Mouse (Mus musculus) Patski (cell line): ENCODE measurements around the gene Cdh4. TPM values are rescaled to one million over a fixed set of nuclear protein-coding genes. Genes with fewer than 3 reads are reported as not detected.

Experiments used
- ATAC-seq: fragments of 100-300 bp; one replicate; pipeline ENCODE4 v1.8.0; 2021
- CTCF ChIA-PET: fragments of 350-600 bp; sonication (Branson Sonifier 250); formaldehyde crosslinking; loops from one replicate; lab custom pipeline; 2022; ENCODE audit warnings: inconsistent platforms; lab: Charles Lee
- POLR2A ChIA-PET: fragments of 350-600 bp; sonication (Branson Sonifier 250); formaldehyde crosslinking; loops from one replicate; lab custom pipeline; 2022; ENCODE audit warnings: antibody characterized with exemption, inconsistent platforms; lab: Charles Lee
- DNase-seq: peaks from one replicate; pipeline ENCODE4 v3.0.0-alpha.2; 2011; ENCODE audit warnings: low read depth, low spot score
- H3K27me3 ChIP-seq: fragments of 371-371 bp; one replicate; pipeline ENCODE4 v1.5.1; 2021
- CTCF ChIP-seq: fragments of 100-300 bp; IDR thresholded peaks from one replicate; pipeline ENCODE4 v1.5.1; 2021
- in situ Hi-C: fragments of 300-500 bp; cut with MboI; formaldehyde crosslinking; loops from 3 replicates; pipeline ENCODE4 v1.11.1; 2018; ENCODE audit warnings: low pct_unique_long_range_greater_than_20kb, mixed read lengths
- polyA plus RNA-seq: library from polyadenylated mRNA; unstranded; gene quantifications from one replicate; pipeline ENCODE4 v1.2.3, GENCODE M21; 2021

Gene Cdh4
- polyA plus RNA-seq, 1 experiment from 2014 or later = not detected

DNA sequence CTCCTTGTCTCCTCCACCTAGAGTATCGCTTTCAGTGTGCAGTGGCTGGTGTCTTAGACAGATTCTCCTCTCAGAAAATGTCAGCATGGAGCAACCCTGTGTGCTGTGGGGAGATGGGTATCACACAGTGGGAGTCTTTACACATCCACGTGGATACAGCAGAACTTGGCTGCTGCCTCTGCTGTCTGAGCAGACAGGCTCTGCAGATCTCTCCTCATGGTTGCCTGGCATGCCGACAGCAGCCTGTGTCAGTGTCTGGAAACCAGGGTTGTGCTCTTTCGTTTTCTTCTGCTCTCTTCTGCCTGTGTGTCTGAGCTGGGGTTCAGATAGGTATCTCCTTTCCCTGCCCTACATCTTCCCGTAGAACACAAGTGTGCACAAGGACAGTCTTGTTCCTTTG is 237.6 kb downstream of the Cdh4 start:
- no peak for TF ChIP-seq CTCF

DNA sequence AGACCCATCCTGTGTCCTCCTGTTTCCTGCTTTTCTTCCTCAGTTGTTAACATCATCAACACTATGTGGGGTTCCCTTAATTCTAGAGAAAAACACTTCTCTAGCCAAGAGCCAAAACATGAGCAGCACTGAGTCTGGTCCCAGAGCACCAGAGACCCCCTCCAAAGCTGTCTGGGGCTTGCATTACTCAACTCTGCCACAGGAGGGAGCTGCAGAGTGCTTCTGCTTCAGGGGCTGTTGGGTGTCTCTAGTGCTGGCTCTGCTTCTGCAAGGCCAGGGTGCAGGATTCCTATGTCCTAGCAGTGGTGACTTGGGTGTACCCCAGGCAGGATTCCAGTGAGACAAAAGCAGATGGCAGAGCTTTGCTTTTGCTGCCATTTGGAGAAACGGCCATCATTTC is 239.2 kb downstream of the Cdh4 start:
- in situ Hi-C loops = loop anchor here (5.0 kb wide), 1 partner anchor 186 kb away; no protein-coding TSS in a partner anchor
- DNase-seq = no peak

More for the DNA sequence above, 237.6 kb downstream of the Cdh4 start:
- peaks cover 23% of the 10 kb centered on the region for H3K27me3 ChIP-seq
- ChIA-PET POLR2A (no interaction called here), CTCF (interaction anchor here (1.0 to 1.1 kb wide), 2 partner anchors 184 to 192 kb away, joined by 3 to 4 read pairs; no protein-coding TSS in a partner anchor)
- DNase-seq = no peak
- in situ Hi-C loops = loop anchor here (5.0 kb wide), 1 partner anchor 187 kb away; no protein-coding TSS in a partner anchor
- ATAC-seq = no peak

DNA sequence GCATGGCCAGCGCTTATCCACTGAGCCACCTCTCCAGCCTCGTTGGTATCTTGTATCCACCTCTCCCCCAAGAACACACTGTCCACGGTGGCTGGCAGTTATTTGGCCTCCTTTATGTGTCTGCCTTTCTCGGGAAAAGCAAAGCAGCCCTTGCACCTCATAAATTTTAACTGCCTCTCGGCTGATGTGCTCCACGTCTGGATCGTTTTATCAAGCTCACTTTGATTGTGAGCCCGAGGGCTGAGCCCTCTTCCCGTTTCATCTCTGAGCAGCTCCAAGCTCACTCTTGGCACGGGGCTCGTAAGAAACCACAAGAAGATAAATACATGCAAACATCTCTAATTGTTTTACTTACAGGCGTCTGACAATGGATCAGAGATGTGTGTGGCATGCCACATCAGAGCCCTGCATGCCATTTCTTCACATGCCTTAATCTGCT is 245.0 kb downstream of the Cdh4 start:
- ChIA-PET CTCF (no interaction called here), POLR2A (no interaction called here)
- in situ Hi-C loops = no loop called here
- H3K27me3 ChIP-seq = peaks cover 19% of the 10 kb centered on the region
- DNase-seq (no peak), ATAC-seq (no peak)
- TF ChIP-seq CTCF = no peak

More for the DNA sequence above, 239.2 kb downstream of the Cdh4 start:
- no peak for ATAC-seq
- POLR2A ChIA-PET = no interaction called here
- H3K27me3 ChIP-seq = peaks cover 20% of the 10 kb centered on the region
- CTCF ChIA-PET = interaction anchor here (0.8 to 2.0 kb wide), 4 partner anchors 11 to 196 kb away, joined by 3 to 9 read pairs (median 4); no protein-coding TSS in a partner anchor
- TF ChIP-seq CTCF = peak; percentile 72

- peaks cover 27% of the 10 kb centered on the region for H3K27me3 ChIP-seq
- DNase-seq = no peak
- CTCF ChIA-PET = no interaction called here
- POLR2A ChIA-PET = no interaction called here
- TF ChIP-seq CTCF = no peak
- in situ Hi-C loops = no loop called here
- no peak for ATAC-seq
These were observed 246.7 kb downstream of the Cdh4 start for GRCm38 (mm10) chr2:179688976-179689375.

DNA sequence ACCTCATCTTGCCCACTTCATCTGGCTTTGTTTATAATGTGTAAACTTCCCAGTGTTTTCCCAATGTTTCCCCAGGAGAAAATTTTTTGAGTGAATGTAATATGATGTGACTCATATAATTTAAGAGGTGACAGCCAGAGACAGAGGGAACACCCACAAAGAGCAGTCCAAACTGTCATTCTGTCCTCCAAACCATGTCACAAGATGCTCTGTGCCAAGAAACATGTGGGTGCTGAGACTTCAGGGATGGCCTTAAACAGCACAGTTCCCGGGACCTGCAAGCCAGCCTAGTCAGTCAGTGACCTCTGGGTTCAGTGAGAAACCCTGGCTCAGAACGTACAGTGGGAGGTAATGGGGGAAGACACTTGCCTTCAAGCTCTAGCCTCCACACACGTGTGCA is 247.5 kb downstream of the Cdh4 start:
- DNase-seq = no peak
- ChIA-PET POLR2A (no interaction called here), CTCF (no interaction called here)
- in situ Hi-C loops = no loop called here
- peaks cover 27% of the 10 kb centered on the region for H3K27me3 ChIP-seq
- TF ChIP-seq CTCF = no peak
- ATAC-seq = no peak

GRCm38 (mm10) chr2:179690571-179690970 is 248.3 kb downstream of the Cdh4 start:
- POLR2A ChIA-PET = no interaction called here
- DNase-seq (no peak), ATAC-seq (no peak)
- in situ Hi-C loops = no loop called here
- CTCF ChIA-PET = no interaction called here
- no peak for TF ChIP-seq CTCF
- H3K27me3 ChIP-seq = peaks cover 25% of the 10 kb centered on the region

GRCm38 (mm10) chr2:179694936-179695335 is 252.7 kb downstream of the Cdh4 start:
- no peak for ATAC-seq
- peaks cover 30% of the 10 kb centered on the region for H3K27me3 ChIP-seq
- no peak for DNase-seq
- ChIA-PET POLR2A (no interaction called here), CTCF (no interaction called here)
- TF ChIP-seq CTCF = no peak
- in situ Hi-C loops = no loop called here

DNA sequence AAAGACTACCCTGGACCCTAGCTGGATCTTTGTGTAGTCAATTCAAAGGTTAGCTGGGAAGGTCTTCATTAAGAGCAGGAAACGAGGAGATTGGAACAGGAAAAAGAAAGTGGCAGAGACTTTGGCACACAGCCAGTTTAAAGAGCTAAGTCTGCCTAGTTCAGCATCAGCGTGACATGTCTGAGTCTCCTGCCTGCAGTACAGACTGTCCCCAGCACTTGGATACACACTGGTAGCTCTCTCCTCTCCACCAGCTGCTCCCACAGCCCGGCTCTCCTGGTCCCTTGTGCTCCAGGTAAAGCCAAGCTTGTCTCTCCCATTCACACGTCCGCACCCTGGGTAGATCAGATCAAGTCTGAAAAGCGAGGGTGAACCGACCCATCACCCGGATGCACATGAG is 255.4 kb downstream of the Cdh4 start:
- H3K27me3 ChIP-seq = peaks cover 29% of the 10 kb centered on the region
- TF ChIP-seq CTCF = no peak
- DNase-seq (no peak), ATAC-seq (no peak)
- in situ Hi-C loops = no loop called here
- ChIA-PET CTCF (no interaction called here), POLR2A (no interaction called here)

- TF ChIP-seq CTCF = no peak
- CTCF ChIA-PET = no interaction called here
- in situ Hi-C loops = no loop called here
- POLR2A ChIA-PET = no interaction called here
- ATAC-seq (no peak), DNase-seq (no peak)
- H3K27me3 ChIP-seq = peaks cover 21% of the 10 kb centered on the region
These were observed 256.2 kb downstream of the Cdh4 start for GRCm38 (mm10) chr2:179698196-179698985.

GRCm38 (mm10) chr2:179705043-179705442 is 262.8 kb downstream of the Cdh4 start:
- in situ Hi-C loops = no loop called here
- TF ChIP-seq CTCF = no peak
- ATAC-seq (no peak), DNase-seq (no peak)
- POLR2A ChIA-PET = no interaction called here
- H3K27me3 ChIP-seq = peaks cover 10% of the 10 kb centered on the region
- CTCF ChIA-PET = no interaction called here

- ChIA-PET POLR2A (no interaction called here), CTCF (no interaction called here)
- DNase-seq = no peak
- peaks cover 10% of the 10 kb centered on the region for H3K27me3 ChIP-seq
- no peak for TF ChIP-seq CTCF
- in situ Hi-C loops = no loop called here
- no peak for ATAC-seq
These were observed 263.2 kb downstream of the Cdh4 start for GRCm38 (mm10) chr2:179705461-179705860.
